Mouse (Mus musculus): ENCODE measurements at regions not wholly inside any gene's neighbourhood (a gene's known extent, or its start where the extent isn't known, plus 50 kb on each side); places are given as distances from the start of the nearest gene placed in this dataset.

- TF ChIP-seq CTCF (IDR thresholded peaks at IDR 0.05) (no peak), EP300 (IDR thresholded peaks at IDR 0.05) (no peak)
Observed at GRCm38 (mm10) chr9:30781221-30781620, 141.0 kb downstream of the Adamts15 start.
